Mouse (Mus musculus) MEL (cell line): ENCODE measurements around the gene Vav2. TPM values are rescaled to one million over a fixed set of nuclear protein-coding genes. Genes with fewer than 3 reads are reported as not detected.

Experiments
- DNase-seq: peaks from one replicate; pipeline ENCODE4 v3.0.0; 2011; ENCODE audit warnings: low read depth, low spot score
- H3K27ac ChIP-seq: 2 replicates; pipeline ENCODE4 v1.5.1; 2012; ENCODE audit warnings: low read depth, mild to moderate bottlenecking, control low read depth, low read length, moderate library complexity; ENCODE audit not compliant: control insufficient read depth
- H3K27me3 ChIP-seq, 2 experiments: fragments of 150-350 bp in 1 of 2; sonication (generic) in 1 of 2; 2 replicates each; pipeline ENCODE4 v1.6.1; 2012; ENCODE audit warnings: low read length in 2 of 2, mild to moderate bottlenecking in 2 of 2, improper control_type of control experiment in 1 of 2, moderate library complexity in 1 of 2; ENCODE audit not compliant: insufficient read depth in 2 of 2, control insufficient read depth in 1 of 2
- H3K36me3 ChIP-seq, 2 experiments: 2 replicates each; pipeline ENCODE4 v1.6.1; 2012 to 2014; ENCODE audit warnings: low read length in 2 of 2, improper control_type of control experiment in 1 of 2, inconsistent platforms in 1 of 2, mild to moderate bottlenecking in 1 of 2; ENCODE audit not compliant: insufficient read depth in 2 of 2, control insufficient read depth in 1 of 2
- H3K4me1 ChIP-seq, 2 experiments: fragments of 150-350 bp in 1 of 2; sonication (generic) in 1 of 2; 2 replicates each; pipeline ENCODE4 v1.6.1; 2012; ENCODE audit warnings: low read length in 2 of 2, improper control_type of control experiment in 1 of 2, mild to moderate bottlenecking in 1 of 2; ENCODE audit not compliant: insufficient read depth in 2 of 2, control insufficient read depth in 1 of 2
- H3K4me3 ChIP-seq, 2 experiments: fragments of 150-350 bp in 1 of 2; sonication (generic) in 1 of 2; 2 replicates each; pipeline ENCODE4 v1.5.1; 2012; ENCODE audit warnings: low read depth in 2 of 2, low read length in 2 of 2, mild to moderate bottlenecking in 2 of 2, moderate library complexity in 2 of 2, control low read depth in 1 of 2, improper control_type of control experiment in 1 of 2; ENCODE audit not compliant: control insufficient read depth in 1 of 2, insufficient read depth in 1 of 2
- H3K79me2 ChIP-seq: 2 replicates; pipeline ENCODE4 v1.6.1; 2012; ENCODE audit warnings: mild to moderate bottlenecking, low read length, moderate library complexity; ENCODE audit not compliant: control insufficient read depth, poor library complexity, insufficient read depth
- H3K9ac ChIP-seq: 2 replicates; pipeline ENCODE4 v1.6.1; 2012; ENCODE audit warnings: low read depth, mild to moderate bottlenecking, control low read depth, low read length, moderate library complexity; ENCODE audit not compliant: control insufficient read depth, poor library complexity, severe bottlenecking
- H3K9me3 ChIP-seq: fragments of 150-350 bp; sonication (generic); replicated peaks from 2 replicates; pipeline ENCODE4 v1.6.1; 2012; ENCODE audit warnings: mild to moderate bottlenecking, low read length, improper control_type of control experiment, moderate library complexity; ENCODE audit not compliant: insufficient read depth
- GABPA ChIP-seq: IDR thresholded peaks from 2 replicates; pipeline ENCODE4 v1.6.1; 2012; ENCODE audit warnings: low read depth, mild to moderate bottlenecking, inconsistent platforms, low read length, improper control_type of control experiment, moderate library complexity
- HCFC1 ChIP-seq: IDR thresholded peaks from 2 replicates; pipeline ENCODE4 v1.6.1; 2012; ENCODE audit warnings: low read depth, mild to moderate bottlenecking, inconsistent platforms, low read length, improper control_type of control experiment, moderate library complexity
- JUND ChIP-seq: IDR thresholded peaks from 2 replicates; pipeline ENCODE4 v1.6.1; 2011; ENCODE audit warnings: low read depth, mild to moderate bottlenecking, improper control_type of control experiment, low read length
- MXI1 ChIP-seq: IDR thresholded peaks from 2 replicates; pipeline ENCODE4 v1.6.1; 2011; ENCODE audit warnings: mild to moderate bottlenecking, low read depth, low read length, improper control_type of control experiment
- NELFE ChIP-seq: IDR thresholded peaks from 2 replicates; pipeline ENCODE4 v1.6.1; 2011; ENCODE audit warnings: low read depth, low read length, improper control_type of control experiment
- NRF1 ChIP-seq: IDR thresholded peaks from 2 replicates; pipeline ENCODE4 v1.6.1; 2014; ENCODE audit warnings: low read depth, mild to moderate bottlenecking, inconsistent platforms, low read length, improper control_type of control experiment, moderate library complexity; ENCODE audit not compliant: poor library complexity, insufficient read depth, severe bottlenecking
- POLR2AphosphoS5 ChIP-seq: IDR thresholded peaks from 2 replicates; pipeline ENCODE4 v1.6.1; 2012; ENCODE audit warnings: low read depth, borderline replicate concordance, mild to moderate bottlenecking, inconsistent platforms, low read length, moderate library complexity, mixed read lengths
- SIN3A ChIP-seq: IDR thresholded peaks from 2 replicates; pipeline ENCODE4 v1.6.1; 2012; ENCODE audit warnings: low read length, improper control_type of control experiment, inconsistent platforms
- TCF12 ChIP-seq: IDR thresholded peaks from 2 replicates; pipeline ENCODE4 v1.6.1; 2014; ENCODE audit warnings: low read depth, mild to moderate bottlenecking, inconsistent platforms, low read length, improper control_type of control experiment, moderate library complexity
- UBTF ChIP-seq: IDR thresholded peaks from 2 replicates; pipeline ENCODE4 v1.6.1; 2012; ENCODE audit warnings: low read depth, mild to moderate bottlenecking, inconsistent platforms, low read length, improper control_type of control experiment, moderate library complexity, borderline replicate concordance; ENCODE audit not compliant: insufficient read depth
- USF2 ChIP-seq, 2 experiments: IDR thresholded peaks; 2 replicates each; pipeline ENCODE4 v1.6.1; 2011 to 2012; ENCODE audit warnings: improper control_type of control experiment in 2 of 2, low read length in 2 of 2, borderline replicate concordance in 1 of 2, inconsistent platforms in 1 of 2, low read depth in 1 of 2, mild to moderate bottlenecking in 1 of 2; ENCODE audit not compliant: insufficient read depth in 1 of 2
- ZC3H11A ChIP-seq: IDR thresholded peaks from 2 replicates; pipeline ENCODE4 v1.6.1; 2012; ENCODE audit warnings: low read depth, mild to moderate bottlenecking, inconsistent platforms, low read length, improper control_type of control experiment
- ZMIZ1 ChIP-seq: IDR thresholded peaks from 2 replicates; pipeline ENCODE4 v1.6.1; 2012; ENCODE audit warnings: low read depth, mild to moderate bottlenecking, inconsistent platforms, low read length, improper control_type of control experiment, moderate library complexity
- polyA plus RNA-seq, 2 experiments: library from polyadenylated mRNA; stranded (reverse) in 1 of 2; unstranded in 1 of 2; fragments of >175 nt in 1 of 2; fragments of >200 nt in 1 of 2; gene quantifications; 2 replicates each; pipeline versions ENCODE4 v1.2.1 to v1.2.4; 2012; ENCODE audit warnings: low replicate concordance in 2 of 2, low read depth in 1 of 2; ENCODE audit not compliant: insufficient read length in 2 of 2, insufficient read depth in 1 of 2, missing spikeins in 1 of 2
- total RNA-seq: library from RNA; depleted of rRNA; stranded (reverse); fragments of 300-350 nt; gene quantifications from 2 replicates; pipeline ENCODE4 v1.2.3, GENCODE M21; 2012

The Vav2 gene
- total and polyA plus RNA-seq, 3 experiments = 8.8 to 15.9 TPM; not detected in 1

DNA sequence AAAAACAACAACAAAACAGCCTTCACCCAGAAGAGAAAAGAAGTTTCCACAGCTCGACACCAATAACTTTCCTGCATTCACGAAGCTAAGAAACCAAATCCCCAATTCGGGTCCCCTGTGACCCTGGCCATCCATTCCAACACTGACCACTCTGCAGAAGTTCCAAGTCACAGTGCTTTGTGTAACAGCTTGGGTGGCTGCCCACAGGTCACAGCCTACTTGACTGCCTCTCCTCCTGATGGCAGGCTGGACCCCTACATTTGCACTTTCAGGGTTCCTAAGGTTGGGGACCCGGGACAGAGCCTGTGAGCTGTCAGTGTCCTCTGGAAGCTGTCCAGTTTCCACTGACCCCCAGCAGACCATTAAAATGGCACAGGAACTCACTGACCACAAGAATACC lies 36.1 kb upstream of the Vav2 start:
- H3K9me3 ChIP-seq = no peaks in the 10 kb centered on the region
- TF ChIP-seq MXI1 (no peak), ZMIZ1 (no peak)
- TF ChIP-seq, all 39 proteins: peak for 0
- DNase-seq = no peak
- H3K27ac ChIP-seq = no peak overlapping the region
- no peaks in the 10 kb centered on the region for H3K4me1 ChIP-seq
- H3K9ac ChIP-seq = no peak overlapping the region
- H3K36me3 ChIP-seq = peaks cover 0 to 8% of the 10 kb centered on the region in 2 experiments; a peak in 2 of 4 replicates
- H3K27me3 ChIP-seq = no peaks in the 10 kb centered on the region
- H3K79me2 ChIP-seq = peaks cover 4% of the 10 kb centered on the region; the same call in 1 of the 2 replicates
- no peak overlapping the region for H3K4me3 ChIP-seq

DNA sequence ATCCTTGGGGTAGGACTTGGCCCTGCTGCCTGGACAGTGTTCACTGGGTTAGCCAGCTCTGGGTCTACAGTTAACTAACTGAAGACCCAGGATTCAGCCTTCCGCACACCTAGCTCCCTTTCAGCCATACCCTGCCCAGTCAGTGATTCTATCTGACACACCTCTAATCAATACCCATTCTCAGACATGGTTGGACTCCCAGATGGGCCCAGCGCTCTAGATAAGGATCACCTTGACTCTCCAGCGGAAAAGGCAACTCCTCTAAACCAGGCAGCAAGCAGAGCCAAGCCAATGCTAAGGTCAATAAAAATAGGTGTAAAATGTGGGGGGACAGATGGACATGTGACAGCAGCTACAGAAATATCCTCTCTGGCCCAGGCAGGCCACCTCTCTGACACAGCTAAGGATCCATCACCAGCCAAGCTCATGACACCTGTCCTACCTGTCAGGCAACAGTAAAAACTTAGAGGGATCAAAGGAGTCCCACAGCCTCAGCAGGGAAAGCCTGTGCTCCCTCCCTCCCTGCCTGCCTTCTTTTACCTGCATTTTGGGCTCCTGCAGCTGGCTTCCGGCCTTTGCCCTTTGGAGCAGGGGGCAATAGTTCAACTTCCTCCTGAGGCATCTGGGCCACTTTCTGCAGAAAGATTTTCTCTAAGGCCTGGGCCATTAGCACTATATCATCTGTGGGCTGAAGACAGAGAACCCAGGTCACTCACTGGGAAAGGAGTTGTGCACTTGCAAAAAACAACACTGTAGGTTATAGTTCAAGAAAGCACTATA lies 35.2 kb upstream of the Vav2 start:
- H3K4me1 ChIP-seq = no peaks in the 10 kb centered on the region
- DNase-seq = no peak
- no peak overlapping the region for H3K4me3 ChIP-seq
- no peaks in the 10 kb centered on the region for H3K79me2 ChIP-seq
- peaks cover 0 to 9% of the 10 kb centered on the region in 2 experiments; a peak in 2 of 4 replicates for H3K36me3 ChIP-seq
- H3K27ac ChIP-seq = no peak overlapping the region
- TF ChIP-seq TCF12 (no peak), UBTF (no peak), JUND (no peak), POLR2AphosphoS5 (no peak), ZC3H11A (no peak), NELFE (no peak)
- H3K27me3 ChIP-seq = no peaks in the 10 kb centered on the region
- no peaks in the 10 kb centered on the region for H3K9me3 ChIP-seq
- no peak overlapping the region for H3K9ac ChIP-seq

DNA sequence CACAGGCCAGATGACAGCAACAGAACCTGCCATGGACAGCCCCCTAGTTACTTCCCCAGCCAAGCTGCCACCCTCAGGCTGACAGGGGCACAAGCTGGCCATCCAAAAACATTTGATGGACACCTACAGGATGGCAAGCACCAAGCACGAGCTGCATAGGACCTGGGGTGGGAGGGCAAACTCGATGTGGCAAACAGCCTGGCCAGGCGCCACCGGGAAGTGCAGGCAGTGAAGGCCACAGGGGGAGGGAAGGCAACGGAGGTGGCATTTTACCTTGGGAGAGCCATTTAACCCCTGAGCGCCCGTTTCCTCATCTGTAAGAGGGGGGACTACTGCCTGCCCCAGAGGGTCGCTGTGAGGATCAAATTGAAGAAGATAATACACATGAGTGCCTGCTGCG lies 33.8 kb upstream of the Vav2 start:
- H3K36me3 ChIP-seq = peaks cover 0 to 8% of the 10 kb centered on the region in 2 experiments; a peak in 2 of 4 replicates
- no peak for TF ChIP-seq SIN3A
- TF ChIP-seq UBTF = no peak
- TF ChIP-seq USF2 (IDR thresholded peaks at IDR 0.05; ENCODE audit: borderline replicate concordance in 1 of 2, insufficient read depth in 1 of 2, low read depth in 1 of 2, low read length in 2 of 2) = no peak
- TF ChIP-seq GABPA = no peak
- no peak for TF ChIP-seq NRF1
- no peak for TF ChIP-seq ZC3H11A
- no peak for TF ChIP-seq HCFC1
- TF ChIP-seq, all 39 proteins: peak for 0
- H3K27ac ChIP-seq = no peak overlapping the region

More for the DNA sequence above, 33.8 kb upstream of the Vav2 start:
- Histone ChIP-seq H3K4me3 (no peak overlapping the region), H3K79me2 (no peaks in the 10 kb centered on the region), H3K4me1 (no peaks in the 10 kb centered on the region), H3K9ac (no peak overlapping the region), H3K9me3 (no peaks in the 10 kb centered on the region), H3K27me3 (no peaks in the 10 kb centered on the region)
- DNase-seq = no peak
